Mouse (Mus musculus) gonadal fat pad, adult 2 months (tissue): Measurements from ENCODE around the gene Lsg1. TPM values are rescaled to one million over a fixed set of nuclear protein-coding genes. Genes with fewer than 3 reads are reported as not detected.

Experiments used
- DNase-seq: peaks from one replicate; pipeline ENCODE4 v3.0.0-alpha.2; 2012; ENCODE audit warnings: low read depth
- polyA plus RNA-seq: library from polyadenylated mRNA; depleted of rRNA; stranded (reverse); fragments of >200 nt; gene quantifications from 2 replicates; pipeline ENCODE4 v1.2.3, GENCODE M21; 2012

The Lsg1 gene
- polyA plus RNA-seq, 1 experiment = 11.8 TPM

DNA sequence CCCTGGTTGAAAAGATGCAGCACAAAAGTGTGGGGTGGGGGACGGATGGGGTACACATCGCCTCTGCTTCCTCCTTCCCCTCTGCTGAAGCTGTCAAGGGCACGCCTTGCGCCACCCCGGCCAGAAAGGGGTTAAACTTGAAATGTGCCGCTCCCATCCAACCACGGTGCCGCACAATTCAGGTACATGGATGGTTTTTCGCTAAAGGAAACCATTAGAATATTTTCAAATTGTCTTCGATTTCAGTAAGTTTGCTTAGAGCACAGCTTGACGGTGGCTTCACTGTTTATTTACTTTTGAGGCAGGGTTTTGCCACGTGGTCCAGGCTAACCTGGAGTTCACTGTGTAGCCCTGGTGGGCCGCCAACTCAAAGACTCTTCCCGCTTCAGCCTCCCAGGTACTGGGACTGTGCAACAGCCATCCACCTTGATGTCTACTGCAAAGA lies 36.6 kb downstream of the Lsg1 start, which contains the start of gene Tmem44:
Gene Tmem44 (minus strand): TSS at position 95 of the 445 bp plus-strand sequence.
- no peak for DNase-seq

DNA sequence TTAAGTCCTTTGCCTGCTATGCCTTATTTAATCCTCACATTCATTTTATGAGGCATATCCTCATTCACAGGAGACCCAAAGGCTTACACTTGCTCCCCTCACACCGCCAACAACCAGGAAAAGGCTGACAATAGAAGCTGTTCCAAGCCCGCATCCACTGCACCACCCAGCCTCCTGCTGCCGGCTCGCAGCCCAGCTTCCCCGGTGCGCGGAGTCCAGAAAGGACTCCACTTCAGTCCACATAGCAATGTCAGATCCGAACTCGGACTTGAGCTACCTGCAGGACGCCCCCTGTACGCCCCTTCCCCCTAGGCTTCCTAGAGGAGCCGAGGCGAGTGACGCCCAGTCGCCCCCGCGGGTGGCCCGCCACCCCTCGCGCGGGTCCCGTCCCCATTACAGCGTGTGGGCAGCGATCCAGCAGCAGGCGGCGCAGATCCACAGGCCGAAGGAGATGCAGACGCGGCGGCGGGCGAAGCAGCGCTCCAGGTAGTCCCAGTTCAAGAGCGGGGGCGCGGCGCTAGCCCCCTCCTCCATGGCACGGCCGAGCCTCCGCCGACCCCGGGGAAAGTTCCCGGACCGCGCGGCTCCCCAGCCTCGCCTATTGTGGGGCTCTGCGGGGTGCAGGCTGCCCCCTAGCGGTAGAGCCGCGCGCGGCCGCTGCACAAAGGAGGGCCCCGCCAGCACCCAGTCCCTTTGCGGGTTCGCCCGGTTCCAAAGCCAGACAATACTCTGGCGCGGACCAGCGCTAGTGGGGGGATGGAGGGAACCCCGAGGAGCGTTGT lies 37.2 kb downstream of the Lsg1 start:
- no peak for DNase-seq

DNA sequence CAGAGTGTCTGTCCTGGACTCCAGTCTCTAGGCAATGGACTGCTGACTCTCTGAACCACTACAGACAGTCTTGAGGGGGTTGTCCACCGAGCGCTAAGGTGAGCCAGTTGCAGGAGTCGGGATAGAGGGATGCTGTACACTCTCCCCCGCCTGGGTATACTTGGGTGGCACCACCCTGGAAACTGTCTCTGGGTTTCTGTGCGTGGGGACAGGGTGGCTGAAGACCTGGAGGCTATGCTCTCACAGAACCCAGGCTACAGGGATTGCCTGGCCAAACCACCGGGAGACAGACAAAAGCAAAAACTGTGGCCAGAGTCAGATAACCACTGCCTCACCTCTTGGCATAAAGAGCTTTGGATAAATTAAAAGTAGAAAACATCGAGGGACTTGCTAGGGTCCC lies 37.9 kb downstream of the Lsg1 start:
- no peak for DNase-seq

DNA sequence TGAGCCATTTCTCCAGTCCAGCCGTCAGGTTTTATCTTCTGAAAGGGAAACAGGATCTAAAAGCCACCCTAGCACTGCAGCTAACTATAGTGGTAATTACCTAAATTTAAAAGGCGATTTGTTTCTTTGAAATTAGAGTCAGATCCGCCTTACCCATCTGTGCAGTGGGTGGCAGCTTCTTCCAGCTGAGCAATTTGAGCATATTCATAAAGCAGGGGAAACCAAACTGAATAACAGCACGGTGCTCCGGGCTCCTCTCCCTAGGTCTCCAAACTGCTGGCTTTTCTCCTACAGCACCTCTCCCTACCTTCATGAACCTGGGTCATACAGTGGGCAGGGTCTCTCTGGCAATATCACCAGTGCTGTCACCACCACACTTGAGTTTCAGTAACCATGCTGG lies 39.1 kb downstream of the Lsg1 start:
- DNase-seq = no peak

DNA sequence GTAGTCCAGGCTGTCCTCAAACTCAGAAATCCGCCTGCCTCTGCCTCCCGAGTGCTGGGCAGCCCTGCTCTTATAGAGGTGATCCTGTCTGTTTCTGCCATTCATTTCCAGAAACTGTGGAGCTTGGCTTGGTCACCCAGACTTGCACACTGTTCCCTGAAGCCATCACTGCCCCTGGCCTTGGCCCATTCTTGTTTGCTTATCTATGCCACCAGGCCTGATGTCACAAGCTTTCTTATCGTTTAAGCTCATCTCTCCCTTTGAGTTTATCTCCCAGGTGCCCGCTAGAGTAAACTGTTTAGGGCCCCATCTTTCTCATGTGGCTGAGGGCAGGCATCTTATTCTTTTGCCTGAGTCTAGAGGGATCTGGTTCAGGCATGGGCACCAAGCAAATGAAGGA lies 42.7 kb downstream of the Lsg1 start:
- no peak for DNase-seq

DNA sequence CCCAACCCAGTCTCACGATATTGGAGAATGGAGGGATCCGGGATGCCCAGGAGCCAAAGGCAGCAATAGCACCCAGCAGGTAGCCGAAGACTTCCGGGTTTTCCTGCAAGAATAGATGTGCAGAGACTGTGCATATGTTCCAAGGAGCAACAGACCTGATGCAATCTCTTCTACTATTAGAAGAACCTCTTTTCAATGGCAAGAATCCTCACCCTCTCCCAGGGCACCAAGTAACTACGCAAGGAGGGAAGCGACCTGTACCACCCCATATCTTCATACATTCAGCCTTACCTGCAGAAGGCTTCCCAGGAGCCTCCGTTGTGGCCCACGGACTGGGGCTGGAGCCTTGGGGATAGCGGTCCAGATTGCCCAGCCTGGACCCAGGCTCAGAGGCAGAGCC lies 44.0 kb downstream of the Lsg1 start:
- DNase-seq = no peak

DNA sequence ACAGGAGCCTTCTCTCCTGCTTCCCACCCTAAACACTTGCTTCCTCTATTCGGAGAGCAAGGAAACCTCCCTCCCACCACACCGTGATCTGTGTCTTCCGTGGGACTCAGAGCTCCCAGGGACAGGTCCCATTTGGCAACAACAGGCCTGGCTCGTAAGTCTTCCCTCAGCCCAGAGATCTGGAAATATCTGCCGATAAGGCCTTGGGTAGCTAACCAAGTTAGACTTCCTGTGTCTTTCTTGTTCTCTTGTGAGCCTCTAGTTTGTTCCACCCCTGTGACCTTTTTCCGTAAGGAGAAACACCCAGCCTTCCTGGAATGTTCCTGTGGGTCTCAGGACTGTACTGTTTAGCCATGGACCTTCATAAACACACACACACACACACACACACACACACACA lies 44.6 kb downstream of the Lsg1 start:
- DNase-seq = no peak

DNA sequence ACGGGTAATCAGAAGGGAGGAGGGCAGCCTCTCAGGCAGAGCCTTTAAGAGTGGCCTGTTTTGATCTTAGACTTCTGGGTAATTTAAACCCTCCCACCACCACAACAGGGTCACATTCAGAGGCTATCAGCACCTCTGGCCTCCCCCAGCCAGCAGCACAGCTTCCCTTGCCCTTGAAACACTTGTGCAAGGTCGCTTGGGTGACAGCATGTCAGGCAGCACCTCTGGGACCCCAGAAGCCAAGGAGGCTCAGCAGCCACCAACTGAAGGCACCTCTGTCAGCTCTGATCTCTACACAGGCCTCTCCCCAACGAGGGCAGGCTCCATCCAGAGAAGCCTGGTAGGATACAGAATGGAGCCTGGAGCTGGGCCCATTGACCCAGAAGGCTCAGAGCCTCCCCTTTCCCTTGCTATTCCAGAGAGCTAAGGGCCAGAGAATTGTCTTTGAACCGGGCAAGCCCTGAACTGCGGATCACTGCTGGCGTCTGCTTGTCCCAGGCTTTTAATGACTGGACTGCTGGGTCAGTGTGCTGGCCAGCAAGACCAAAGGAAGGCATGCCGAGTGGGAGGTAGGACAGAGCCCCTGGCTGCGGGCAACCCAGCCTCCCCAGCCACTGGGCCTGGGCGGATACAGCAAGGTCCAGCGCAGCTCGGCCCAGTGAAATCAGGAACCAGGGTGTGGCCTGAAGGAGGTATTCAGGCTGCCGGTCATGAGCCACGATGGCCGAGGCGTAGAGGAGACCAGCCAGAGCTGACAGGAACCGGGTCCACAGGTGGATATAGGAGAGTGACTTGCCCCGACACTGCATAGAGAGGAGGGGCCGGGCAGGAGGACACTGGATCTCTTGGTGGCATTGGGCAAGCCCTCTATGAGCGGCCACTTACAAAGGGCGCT lies 47.0 kb downstream of the Lsg1 start:
- DNase-seq = no peak

DNA sequence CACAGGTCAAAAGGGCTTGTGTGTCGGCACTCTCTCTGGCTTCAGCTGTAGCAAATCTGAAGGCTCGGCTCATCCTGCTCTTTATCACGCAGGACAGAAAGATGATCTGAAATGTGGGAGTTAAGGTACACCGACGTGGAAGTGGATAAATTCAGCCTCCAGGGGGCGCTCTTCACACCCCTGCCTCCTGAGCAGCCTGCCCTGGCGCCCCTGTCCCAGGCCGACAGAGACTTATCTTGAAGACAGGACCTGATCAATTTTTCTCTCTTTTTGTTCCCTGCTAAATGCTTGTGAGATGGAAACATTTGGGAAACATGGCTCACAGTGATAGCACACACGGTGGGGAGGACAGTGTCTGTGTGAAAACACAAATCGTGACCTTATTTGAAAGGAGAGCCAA lies 48.0 kb downstream of the Lsg1 start:
- no peak for DNase-seq

DNA sequence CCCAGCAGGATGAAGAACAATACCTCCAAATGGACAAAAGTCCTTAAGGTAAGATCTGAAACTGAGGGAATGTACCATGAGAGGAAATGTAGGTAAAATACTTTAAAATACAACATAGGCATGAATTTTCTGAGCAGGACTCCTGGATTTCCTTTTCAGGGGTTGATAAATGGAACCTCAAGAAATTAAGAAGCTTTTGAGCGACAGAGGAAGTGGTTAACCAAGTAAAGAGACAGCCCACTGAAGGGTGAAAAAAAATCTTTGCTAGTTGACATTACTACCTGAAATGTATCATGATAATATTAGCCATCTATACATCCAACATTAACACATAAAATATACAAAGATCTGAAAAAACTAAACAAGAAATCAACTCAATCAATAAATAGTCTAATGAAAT lies 52.3 kb downstream of the Lsg1 start:
- no peak for DNase-seq

DNA sequence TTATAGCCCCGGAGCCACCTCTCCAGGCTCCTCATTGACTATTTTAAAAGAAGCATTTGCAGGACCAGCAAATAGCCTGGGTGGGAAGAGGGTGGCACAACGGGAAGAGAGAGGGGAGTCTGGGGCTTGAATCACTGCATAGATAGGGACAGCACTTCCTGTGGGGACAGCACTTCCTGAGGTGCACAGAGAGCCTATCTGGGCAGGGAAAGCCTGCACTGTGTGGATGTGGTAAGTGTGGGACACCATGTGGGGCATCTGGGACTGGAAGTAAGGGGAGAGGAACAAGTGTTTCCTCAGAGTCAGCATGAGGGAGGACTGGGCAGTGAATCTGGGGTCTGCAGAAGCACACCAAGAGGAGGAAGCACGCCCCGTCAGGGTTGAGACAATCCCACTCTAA lies 53.8 kb downstream of the Lsg1 start:
- no peak for DNase-seq

DNA sequence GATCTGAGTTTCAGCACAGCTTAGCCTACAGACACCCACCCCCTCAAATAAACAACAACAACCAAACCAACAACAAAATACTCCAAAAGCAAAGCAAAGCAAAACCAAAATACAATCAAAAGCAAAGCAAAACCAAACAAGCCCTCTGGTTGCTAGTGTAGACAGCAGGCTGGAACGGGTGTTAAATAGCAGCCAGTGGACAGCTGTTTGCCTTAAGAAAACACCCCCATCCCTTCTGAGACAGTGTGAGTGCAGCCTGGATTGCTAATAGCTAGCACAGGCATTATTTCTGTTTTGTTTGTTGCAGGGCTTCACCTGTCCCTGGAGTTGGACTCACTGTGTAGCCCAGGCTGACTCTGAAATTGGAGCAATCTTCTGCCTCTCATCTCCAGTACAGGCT lies 54.5 kb downstream of the Lsg1 start:
- no peak for DNase-seq

DNA sequence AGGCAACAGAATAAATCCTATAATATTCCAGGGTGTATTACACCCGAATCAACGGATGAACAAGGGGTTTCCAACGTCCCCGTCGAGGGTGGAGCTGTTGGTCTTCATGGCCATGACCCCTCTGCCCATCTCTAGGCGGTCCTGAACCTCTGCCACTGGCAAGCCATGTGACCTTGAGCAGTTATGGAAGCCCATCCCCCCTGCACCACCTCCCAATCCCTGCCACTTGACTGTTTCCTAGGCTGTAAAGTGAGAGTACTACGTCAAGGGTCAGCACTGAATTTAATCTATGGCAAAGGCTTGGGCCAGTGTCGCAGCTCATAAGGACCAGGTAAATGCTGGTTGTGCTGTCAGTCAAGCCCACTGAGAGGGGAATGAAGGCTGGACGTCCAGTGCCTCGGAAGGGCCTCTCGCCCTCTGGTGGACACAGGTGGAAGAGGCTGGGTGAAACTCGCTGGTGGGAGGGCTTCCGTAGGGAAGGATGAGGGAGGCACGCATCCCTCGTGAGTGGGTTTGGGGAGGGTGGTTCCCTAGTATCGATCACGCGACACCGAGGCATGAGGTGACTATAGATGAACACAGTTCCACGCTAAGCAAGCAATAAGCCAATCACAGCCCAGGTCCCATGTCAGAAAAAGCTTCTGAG lies 55.5 kb downstream of the Lsg1 start:
- no peak for DNase-seq

DNA sequence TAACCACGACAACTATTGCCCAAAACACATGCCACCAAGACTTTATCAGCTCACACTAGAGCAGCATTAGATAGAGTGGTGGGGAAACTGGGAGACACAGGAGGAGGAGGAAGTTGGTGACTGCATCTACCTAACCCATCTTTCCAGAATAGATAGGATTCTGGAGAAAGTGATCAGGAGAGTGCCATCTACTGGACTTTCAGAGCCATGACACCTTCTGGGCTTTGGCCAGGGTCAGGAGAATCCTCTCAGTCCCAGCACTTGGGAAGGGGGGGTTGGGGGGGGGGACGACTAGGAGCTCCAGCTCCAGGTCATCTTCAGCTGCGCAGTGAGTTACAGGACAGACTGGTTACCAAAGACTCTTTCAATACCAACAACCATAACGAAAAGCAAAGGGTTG lies 56.6 kb downstream of the Lsg1 start:
- no peak for DNase-seq

DNA sequence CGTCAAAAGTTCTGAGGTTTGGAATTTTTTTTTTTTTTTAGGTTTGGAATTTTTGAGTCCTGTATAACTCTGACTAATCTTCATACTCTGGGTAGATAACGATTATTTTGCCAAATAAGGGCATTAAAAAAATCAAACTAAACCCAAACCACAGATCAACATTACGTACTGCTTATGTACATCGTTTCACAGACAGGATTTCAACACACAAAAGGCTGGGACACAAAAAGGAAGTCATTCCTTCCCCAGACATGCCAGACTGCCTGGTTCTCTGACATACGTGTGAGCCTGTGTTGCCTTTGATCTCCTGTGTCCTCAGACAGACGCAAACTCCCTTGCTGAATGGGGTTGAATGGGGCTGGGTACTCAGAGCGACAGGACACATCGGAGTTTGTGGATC lies 59.0 kb downstream of the Lsg1 start:
- no peak for DNase-seq

DNA sequence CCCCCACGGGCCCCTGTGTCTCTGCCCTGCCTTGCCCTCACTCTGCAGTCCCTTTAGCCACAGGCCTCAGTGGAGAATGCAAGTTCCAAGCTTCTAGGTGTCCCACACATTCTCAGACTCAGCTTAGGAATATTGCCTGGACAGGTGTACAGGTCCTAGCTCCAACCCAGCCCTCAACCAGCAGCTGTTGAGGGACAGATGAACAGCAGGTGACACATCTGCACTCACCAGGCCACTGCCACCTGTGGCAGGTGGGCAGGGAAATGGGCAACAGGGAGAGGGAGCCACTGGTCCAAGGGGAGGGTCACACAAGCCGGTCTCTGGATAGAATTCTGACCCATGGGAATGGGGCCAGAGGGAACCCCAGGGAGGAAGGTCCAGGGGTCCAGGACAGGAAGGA lies 59.5 kb downstream of the Lsg1 start:
- DNase-seq = no peak

DNA sequence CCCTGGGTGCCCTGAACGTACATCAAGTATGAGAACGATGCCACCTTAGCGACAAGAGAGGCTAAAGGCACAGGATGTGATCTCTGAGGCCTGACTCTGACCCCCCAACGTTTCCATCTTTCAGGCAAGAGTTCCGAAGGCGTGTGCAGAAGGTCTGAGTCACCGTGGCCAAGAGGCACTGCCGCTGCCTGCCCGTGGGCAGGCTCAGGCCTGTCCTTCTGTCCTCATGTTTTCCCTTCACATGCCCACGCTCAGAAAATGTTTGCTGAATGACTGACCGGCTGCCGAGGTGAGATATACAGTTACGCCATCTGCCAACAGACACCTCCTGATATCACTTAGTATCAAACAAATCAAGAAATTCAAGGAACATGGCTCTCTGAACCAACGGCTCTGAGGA lies 61.6 kb downstream of the Lsg1 start:
- no peak for DNase-seq

DNA sequence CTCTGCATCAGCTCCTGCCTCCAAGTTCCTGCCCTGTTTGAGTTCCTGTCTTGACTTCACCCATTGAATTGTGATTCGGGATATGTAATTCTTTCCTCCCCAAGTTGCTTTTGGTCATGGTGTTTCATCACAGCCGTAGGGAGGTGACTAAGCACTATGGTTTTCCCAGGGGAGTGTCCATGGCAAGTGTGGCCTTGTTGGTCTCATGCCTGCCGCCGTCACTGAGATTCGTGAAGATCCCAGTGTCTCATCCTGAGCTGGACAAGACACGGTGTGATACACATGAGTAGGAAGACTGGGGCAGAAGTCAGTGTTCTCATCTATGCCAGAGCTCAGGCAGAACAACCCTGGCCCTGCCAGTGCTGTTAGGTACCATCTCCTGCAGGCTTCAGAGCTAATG lies 62.9 kb downstream of the Lsg1 start:
- DNase-seq = no peak

DNA sequence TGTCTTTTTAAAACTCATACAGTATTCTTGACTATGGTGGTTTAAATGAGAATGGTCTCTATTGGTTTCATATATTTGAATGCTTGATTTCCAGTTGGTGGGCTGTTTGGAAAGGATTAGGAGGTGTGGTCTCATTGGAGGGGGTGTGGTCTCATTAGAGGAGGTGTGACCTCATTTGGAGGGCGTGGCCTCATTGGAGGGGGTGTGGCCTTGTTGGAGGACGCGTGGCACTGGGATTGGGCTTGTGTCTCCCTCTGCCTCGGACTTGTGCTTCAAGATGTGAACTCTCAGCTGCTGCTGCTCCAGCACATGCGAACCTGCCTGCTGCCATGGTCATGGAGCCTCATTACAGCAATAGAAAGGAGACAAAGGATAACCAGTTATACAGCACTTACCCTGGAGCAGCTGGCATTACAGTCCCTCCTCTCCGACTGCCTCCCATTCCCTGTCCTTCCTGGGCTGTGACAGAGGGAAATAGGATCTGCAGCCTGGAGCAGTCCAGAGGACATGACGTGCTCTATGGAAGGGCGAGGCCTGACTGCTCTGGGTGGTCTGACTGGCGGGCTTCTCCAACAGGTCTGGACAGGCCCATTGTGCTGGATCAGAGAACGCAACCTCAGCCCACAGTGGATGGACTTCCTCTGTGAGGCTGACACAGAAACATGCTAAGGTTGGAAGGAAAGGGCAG lies 65.0 kb downstream of the Lsg1 start:
- no peak for DNase-seq

DNA sequence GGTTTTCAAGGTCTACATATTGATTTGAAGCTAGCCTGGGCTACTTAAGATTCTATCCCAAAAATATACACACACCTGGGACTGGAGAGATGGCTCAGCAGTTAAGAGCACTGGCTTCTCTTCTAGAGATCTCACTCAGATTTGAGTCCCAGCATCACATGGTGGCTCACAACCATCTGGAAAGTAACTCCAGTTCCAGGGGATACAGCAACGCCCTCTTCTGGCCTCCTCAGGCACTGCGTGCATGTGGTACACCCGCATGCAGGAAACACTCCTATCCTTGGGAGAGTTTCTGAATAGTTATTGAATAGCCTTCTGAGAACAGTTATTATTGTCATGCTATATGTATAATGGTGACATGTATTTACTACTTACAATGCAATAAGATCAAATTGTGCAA lies 66.2 kb downstream of the Lsg1 start:
- no peak for DNase-seq

DNA sequence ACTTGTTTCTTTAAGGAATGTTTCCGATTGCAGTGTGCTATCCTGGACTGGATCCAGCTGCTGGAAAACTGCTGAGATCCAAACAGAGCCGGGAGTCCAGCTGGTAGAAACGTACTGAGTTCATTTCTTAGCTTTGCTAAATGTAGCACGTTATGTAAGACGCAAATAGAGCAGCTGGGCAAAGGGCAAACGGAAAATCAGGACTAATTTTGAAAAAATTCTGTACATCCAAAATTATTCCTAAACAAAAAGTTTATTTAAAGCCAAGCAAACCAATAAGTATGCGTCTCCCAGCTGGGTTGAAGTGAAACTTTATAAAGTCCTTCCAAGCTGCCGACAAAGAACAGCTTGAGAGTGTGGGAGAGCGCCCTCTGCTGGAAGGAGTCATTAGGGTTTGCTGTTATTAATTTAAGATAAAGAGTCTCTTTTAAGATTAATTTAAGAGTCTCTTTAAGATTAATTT lies 67.0 kb downstream of the Lsg1 start:
- DNase-seq = no peak

DNA sequence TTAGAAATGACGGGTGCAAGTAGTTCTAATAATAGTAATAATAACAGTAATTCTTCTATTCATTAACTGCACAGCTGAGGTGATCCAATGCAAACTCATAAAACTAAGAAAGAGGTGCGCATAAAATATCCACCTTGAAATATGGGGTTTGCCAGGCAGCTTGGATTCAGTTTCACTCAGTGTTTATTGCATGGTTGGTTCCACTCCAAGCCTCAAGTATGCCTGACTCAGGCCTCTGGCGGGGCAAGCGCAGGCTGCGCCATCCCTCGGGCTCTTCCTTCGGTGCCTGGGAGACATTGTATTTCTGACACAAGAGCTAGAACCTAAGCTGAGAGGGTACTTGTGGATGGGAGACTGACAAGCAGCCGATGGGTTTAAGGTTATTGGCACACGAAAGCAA lies 68.8 kb downstream of the Lsg1 start:
- no peak for DNase-seq
